Mouse (Mus musculus): Measurements from ENCODE around the gene BC030867.

Gene BC030867

DNA sequence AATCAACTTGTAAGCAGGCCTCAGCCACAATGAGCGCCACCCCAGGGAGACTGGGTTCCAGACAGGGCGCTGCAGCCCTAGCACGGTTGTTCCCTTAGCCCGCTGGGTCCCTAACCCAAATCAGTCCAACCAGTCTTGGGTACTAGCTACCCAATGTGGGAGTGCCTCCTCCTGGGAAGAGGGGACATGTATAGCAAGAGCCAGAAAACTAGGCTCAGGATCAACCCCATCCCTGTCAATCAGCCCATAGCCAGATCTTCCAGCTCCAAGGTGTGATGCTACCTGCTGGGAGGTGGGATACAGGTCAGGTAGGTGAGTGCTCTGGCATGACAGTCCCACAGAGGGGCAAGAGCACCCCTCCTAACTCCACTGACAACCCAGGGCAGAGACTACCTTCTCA, 41.5 kb downstream of the BC030867 start:
- DNase-seq (ENCODE audit: low spot score in 2 of 2), result no peak

DNA sequence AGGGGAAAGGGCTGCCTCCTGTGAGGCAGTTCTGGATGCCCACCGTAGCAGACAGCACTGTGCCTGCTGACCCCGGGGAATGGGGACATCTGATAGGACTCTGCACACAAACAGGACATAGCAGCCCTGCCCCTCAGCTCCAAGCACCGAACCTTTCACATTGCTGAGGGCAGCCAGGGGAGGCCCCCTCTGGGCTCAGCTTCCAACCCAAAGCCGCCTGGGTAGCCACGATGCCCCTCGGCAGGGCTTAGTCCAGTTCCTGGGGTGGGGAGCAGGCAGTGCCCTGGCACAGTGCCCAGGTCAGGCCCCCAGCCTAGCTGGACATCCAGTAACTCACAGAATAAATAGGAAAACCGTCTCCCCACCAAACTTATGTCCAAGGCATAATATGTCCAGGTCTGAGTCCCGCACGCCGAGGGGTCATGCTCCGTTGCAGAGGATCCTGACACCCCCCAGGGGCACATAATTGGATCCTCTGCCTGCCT, 42.4 kb downstream of the BC030867 start:
- no peak for DNase-seq (ENCODE audit: low spot score in 2 of 2)

DNA sequence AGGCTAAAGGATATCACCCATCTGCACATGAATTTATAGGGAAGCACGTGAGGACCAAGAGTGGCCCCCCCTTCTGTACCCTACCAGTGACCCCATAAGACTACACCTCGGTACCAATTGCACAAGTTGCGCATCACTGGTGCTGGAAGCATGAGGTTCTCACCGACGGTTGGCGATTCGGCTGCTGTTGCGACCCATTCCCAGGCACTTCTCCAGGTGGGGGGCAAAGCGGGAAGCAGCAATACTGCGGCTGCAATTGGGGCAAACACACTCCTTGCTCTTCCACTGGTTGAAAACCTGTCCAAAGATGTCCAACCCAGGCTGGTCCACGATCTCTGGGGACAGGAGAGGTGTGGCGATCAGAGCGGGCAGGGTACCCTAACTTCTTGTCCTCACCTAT, 45.3 kb downstream of the BC030867 start:
- DNase-seq (ENCODE audit: low spot score in 2 of 2), result no peak

DNA sequence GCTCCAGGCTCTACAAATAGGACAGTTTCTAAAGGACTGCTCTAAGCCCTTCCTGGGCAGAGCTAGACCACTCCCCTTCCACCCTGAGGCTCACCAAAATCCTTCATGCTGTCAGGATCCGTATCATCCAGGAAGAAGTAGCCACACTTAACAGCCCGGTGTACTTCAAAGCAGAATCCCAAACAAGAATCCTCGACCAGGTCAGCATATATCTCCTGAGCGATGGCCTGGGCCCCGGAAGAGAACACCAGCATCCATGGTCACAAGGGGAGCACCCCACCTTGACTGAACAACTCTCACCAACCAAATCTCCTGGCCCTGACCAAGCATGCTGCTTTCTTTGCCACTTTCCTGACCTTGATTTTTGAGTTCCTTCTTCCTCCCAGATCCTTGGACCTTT, 45.7 kb downstream of the BC030867 start:
- no peak for DNase-seq (ENCODE audit: low spot score in 2 of 2)

DNA sequence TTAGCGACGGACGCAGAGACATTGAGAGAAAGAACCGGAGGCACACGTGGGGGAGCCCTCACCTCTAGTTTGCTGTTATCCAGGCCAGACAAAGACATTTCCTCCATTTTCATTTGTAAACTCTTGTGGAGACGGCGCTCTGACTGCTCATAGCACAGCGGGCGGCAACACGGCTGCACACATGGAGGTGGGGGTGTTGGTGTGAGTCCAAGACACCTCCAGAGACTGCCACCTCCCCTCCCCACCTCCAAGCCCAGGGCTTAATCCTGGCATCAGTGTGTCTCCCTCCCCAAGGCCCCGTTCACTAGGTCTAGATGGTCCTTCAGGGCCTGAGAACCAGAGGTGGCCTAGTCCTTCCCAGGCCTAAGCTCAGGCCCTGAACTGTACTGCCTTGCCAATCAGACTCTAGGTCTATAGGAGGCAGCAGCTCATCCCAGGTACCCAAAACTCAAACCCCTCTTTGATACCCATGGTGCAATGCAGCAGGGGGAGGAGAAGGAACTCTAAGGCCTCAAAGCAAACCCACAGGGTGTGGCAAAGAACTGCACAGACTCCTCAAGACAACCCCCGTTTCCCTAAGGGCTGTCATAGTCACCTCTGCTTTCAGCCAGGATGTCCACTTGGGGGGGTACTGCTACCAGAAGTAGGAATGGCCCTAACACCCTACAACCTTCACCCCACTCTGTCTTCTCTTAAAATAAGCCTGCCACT, 46.4 kb downstream of the BC030867 start:
- DNase-seq (ENCODE audit: low spot score in 2 of 2), result peak; percentile 61 to 64

DNA sequence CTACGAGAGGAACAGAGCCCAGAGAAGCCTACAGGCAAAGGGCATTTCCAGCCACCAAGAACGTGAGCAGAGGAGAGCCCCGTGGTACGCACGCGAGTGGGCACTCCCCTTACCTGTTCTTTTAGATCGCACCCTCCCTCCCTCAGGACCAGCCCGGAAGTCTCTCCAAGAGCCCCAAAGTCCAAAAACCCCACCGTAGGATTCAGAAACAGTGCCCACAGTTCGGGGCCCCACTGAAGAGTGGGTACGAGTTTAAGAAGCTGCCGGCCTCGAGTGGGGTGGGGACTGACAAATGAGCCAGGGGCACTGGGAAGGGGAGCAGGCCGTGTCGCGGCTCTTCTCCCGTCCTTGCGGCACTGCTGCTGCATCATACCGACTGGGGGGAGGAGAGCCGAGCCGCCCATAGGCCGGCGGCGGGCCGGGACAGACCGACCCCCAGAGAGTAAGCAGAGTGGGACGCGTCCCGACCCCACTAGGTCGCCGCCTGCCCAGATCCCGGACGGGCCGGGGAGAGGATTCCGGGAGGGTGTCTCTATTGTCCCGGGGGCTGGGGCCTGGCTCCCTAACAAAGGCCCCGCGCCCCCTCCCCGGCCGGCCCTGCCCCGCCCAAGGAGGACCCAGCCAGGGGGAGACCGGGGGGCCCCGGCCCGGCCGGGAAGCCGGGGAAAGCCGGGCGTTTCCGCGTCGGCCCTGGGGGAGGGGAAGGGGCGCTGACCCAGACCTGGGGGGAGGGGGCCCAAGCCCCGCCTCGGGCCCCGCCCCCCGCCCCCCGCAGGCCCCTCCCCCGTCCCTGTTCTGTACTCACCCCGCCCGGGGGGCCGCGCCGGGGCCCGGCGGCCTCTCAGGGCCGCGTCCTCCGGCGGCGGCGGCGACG, 47.2 kb downstream of the BC030867 start:
- DNase-seq (ENCODE audit: low spot score in 2 of 2), result peak; percentile 58 to 69

DNA sequence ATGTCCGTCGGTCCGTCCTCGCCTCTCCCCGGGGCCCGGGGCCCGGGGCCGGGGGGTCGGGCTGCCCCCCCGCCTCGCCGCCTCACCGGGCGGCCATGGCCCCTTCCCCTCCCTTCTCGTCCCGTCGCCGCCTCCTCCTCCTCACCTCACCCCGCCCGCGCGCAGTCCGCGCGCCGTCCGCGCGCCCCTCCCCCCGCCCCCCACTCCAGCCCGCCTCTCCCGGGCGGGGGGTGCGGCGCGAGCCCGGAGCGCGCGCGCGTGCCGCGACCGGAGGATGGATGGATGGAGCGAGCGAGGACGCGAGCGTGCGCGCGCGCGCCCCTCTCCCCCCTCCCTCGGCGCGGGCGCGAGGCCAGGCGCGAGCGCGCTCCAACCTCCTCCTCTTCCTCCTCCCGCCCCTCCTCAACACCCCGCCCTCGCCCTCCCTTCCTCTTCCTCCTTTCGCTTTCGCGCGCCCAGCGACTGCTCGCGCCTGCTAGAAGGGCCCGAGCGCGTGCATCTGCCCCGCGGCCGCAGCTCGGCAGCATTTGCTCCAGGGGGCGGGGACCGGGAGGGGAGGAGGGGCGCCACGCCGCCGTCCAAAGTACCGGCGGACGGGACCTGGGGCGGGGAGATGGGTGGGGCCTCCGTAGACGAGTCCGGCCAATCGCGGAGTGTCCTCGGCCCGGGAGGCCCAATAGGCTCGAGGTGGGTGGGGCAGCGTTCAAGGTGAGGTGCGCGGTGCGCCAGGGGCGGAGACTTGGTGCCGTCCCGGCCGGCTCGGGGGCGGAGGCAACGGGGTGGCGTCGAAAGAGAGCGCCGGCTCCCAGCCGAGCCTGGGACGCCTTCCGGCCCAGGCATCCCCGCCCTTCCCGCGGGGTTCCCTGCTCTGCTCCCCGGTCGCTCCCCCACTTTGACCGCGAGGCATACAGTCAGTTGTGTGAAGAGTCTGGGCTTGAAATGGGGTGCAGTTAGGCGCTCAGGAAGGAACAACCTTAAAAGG, 48.1 kb downstream of the BC030867 start, which contains the start of gene Atxn7l3:
Atxn7l3 (minus strand) TSS at position 141 of the 982 bp plus-strand sequence.
- peak; percentile 95 to 99 for DNase-seq (ENCODE audit: low spot score in 2 of 2)

DNA sequence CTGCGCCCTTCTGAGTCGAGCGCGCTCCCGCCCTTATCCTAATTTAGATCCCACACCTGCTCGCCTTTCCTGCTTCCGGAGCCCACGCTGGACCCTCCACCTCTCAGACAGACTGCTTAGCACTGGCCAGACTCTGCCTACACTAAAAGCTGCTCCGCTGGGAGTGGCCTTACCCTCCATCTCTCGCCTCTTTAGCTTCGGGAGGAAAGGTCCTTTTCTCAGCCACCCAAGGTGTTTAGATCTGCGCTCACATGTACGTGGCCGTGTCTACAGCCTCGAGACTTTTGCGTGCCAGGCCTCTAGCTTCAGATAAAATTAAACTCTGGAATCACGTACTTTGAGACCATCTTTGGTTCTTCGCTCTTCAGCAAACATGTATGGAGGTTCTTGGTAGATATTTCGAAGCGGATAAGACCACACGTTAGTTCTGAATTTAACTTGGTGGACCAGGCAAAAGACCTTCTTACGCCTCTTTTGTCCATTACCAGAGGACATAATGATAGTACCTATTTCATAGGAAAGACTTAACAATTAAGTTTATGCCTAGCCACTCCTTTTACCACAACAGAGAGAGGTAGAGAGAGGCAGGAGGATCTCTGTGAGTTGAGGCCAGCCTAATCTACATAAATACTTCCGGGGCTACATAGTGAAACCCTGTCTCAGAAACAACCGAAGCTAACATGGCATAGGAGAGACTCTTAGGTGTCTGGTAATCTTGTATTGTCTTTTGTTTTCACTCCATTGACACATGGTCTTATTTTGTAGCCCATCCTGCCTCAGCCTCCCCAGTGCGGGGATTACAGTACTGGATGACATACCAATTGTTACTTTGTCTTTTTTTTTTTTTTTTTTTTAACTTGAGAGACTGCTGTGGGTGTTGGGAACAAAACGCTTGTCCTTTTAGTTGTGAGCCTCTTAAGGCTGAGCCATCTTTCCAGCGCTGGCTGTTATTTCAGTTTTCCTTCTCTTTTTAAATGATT, 49.2 kb downstream of the BC030867 start:
- no peak for DNase-seq (ENCODE audit: low spot score in 2 of 2)

DNA sequence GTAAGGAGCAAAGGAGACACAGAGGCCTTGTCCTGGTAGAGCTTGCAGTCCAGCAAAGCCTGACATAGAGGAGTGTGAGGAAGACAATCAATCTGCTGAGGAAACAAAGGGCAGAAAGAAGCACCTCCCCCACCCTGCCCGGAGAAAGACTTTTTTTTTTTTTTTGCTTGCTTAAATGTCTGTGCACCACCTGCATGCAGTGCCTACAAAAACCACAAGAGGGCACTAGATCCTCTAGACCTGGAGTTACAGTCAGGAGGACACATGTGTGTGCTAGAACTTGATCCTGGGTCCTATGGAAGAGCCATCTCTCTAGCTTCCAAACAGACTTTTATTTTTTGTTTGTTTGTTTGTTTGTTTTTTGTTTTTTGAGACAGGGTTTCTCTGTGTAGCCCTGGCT, 51.2 kb downstream of the BC030867 start:
- peak; percentile 65 to 87 for DNase-seq (ENCODE audit: low spot score in 2 of 2)

DNA sequence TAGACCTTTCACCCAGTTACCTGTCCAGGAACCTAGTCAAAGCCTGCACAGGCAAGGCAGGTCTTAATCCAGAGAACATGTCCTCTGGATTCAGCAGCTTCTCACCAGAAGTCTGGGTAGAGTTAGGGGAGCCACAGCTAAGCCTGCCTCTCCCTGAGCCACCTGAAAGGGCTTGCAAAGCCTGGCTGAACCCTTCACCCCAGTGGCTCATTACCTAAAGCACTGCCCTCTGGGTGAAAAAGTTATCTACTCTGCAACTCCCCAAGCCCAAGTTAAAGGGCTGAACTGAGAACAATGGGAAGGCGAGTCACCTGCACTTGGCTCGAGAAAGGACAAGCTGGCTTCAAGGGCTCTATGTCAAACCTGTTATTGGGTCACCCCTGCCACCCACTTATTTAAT, 55.5 kb downstream of the BC030867 start:
- no peak for DNase-seq (ENCODE audit: low spot score in 2 of 2)

DNA sequence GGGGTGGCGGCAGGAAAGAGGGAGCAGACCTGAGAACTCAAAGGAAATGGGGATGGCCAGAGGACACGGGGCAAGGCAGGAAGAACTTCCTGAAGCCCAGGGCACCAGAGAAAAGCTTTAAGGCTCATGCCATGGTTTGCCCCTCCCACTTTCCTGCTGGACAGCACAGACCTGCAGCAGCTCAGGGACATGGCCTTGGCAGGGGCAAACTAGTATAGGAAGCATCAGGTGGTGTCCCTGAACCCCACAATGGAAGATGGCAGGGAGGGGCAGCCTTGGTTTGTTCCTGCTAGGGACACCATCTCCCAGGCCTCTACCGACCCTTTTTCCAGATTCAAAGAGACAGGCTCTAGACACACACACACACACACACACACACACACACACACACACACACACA, 56.7 kb downstream of the BC030867 start:
- peak in 1 of 2 experiments; percentile 16 for DNase-seq (ENCODE audit: low spot score in 2 of 2)

DNA sequence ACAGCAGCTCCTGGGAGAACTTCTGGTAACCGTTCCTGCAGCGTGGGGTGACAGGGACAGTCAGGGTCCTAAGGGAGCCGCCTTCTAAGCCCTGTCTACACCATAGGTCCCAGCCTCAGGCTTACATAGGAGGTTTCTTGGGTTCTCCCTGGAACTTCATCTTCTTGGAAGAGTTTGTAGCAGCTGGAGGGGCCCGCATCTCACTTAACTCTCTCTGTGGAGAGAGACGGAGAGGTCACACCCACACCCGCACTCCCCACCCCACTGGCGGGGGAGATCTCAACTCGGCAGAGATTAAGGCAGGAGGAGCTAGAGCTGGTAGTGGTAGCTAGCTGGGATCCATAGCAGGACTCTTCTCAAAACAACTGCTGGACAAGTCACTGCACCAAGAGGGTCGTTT, 59.4 kb downstream of the BC030867 start:
- peak in 1 of 2 experiments; percentile 19 for DNase-seq (ENCODE audit: low spot score in 2 of 2)

DNA sequence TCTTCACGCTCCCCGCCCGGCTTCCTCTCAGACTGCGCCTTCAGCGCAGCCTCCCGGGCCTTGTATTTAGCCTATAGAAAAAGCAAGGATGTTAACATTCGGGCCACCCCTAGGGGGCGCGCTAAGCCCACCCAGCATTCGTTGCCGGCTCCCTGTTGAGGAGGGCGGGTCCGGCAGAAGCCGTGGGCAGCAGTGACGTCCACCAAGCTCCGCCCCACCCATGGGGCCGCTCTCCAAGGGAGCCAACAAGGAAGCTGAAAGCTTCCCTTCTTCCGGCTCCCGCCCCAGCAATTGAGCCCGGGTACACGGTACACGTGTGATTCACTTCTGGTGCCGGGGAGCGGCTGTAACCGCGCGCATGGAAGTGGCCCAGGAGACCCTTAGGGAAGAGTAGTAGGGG, 60.3 kb downstream of the BC030867 start:
- peak; percentile 96 to 98 for DNase-seq (ENCODE audit: low spot score in 2 of 2)

DNA sequence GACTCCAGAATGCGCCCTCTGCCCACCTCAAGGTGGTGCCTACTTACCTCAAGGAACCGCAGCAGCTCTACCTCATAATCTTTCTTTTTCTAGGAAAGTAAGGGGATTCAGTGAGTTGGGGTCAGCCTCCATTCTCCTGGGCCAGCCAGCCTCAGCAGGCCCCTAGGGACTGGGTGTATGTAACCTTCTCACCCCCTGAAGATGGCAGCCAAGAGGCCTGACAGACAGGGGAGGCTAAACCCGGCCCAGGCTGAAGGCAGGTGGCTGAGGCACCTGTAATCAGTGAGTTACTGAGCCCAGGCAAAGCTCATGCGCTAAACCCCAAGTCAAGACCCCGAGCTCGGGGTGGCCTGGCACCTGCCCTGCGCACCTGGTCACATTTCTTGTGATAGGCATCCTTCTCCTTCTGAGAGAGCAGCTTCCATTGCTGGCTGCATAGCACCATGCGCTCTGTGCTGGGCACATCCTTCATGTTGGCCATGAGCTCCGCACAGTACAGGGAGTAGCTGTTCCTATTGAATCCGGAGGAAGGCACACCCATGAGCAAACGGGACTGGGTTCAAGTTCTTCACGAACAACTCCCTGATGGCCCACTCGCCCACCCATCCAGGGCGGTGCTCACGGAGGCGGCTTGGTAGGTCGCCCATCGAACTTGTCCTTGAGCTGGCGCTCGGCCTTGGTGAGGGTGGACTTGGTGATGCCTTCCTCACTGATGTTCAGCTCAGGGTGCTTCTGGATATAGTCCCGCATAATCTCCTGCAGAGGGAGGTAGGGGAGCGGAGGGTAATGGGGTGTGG, 61.3 kb downstream of the BC030867 start:
- no peak for DNase-seq (ENCODE audit: low spot score in 2 of 2)

DNA sequence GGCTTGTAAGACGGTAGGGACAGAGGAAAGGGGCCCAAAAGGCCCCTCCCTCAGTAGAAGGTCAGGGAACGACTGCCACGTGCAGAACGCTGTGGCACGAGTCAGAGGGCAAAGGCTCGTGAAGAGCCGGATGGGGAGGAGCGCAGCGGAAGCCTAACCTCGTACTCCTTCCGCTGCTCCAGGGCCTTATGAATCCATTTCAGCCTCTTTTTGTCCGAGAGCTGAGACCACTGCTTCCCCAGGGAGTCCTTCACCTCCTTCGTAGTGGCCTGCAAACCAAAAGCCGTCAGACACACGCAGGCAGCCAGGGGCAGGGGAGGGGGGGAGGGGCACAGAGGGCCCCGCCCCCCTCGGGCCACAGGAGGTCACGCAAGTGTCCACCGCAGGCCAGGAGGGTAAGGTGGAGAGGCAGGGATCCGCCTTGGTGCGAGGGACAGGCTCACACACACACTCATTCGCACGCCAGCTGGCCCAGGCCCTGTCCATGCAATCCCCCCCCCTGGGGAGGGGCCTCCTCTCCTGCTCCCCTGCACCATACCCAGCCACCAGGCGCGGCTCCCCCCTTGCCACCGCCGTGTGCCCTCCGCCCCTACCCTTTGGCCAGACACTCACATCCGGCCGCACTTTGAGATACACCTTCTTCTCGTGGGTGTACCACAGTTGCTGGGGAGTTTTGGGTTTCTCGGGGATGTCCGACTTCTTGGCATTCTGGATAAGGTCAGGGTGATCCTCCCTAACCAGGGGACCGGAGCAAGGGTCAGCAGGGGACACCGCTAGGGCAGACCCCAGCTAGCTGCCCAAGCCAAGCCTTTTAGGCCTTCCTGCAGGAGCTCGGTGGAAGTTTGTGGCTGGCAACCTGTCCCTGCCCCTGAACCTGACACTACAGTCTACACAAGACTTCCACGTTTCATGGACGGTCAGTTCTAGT, 62.4 kb downstream of the BC030867 start:
- DNase-seq (ENCODE audit: low spot score in 2 of 2), result no peak

DNA sequence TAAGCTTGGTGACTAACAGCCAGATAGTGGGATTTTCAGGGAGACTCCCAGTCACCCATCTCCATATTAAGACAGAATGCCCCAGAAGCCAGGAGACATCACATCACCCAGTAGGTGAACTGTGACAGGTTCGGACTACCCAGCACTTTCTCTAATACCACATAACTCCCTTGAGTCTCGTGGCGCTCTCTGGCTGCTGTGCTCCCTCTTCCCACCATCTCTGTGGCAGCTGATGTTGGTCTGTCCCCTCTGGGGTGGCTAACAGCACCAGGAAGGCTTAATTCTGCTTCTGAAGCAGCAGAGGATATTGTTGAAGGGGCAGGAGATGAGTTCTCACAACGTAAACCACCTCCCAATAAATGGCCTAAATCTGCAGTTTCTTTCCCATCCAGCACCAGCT, 63.3 kb downstream of the BC030867 start:
- DNase-seq (ENCODE audit: low spot score in 2 of 2), result no peak

DNA sequence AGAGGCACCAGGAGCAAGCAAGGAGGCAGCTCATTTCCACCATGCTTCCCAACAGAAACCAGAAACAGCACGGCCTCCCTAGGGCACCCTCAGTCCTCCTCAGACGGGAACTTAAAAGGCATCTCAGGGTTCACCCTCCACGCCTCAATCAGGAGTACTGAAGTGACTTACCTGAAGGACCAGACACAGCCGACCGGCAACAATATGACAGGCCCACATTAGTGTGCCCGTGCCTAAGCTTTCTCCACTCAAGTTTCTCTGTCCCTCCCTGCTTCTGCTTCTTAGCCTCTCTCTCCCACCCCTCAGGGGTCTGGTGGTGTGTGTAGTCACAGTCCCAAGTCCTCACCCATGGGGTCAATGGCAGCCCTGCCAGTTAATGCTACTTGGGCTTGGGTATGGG, 63.9 kb downstream of the BC030867 start:
- no peak for DNase-seq (ENCODE audit: low spot score in 2 of 2)

DNA sequence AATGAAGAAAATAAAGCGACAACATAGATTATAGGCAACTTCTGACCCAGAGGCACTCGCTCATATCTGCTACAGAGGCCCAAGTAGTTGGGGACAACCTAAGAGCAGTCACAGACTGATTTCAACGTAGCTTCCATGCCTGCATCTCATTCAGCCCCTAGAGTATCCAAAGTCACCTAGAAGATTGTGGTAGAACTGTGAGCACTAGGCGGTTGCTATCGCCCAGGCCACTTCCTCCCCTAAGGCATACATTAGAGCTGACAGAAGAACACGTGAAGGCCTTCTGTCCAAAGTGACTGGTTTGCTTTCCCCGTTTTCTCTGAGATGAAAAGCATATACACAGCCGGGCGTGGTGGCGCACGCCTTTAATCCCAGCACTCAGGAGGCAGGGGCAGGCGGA, 65.6 kb downstream of the BC030867 start:
- no peak for DNase-seq (ENCODE audit: low spot score in 2 of 2)

Measured in spleen, postnatal 10 days (tissue).